Mouse (Mus musculus) thymus, postnatal 10 days (tissue): ENCODE measurements around the gene Tmem213.
A peak's percentile ranks its signal among the peaks of the same experiment; 100 is the strongest.

Experiments used
- DNase-seq, 2 experiments: peaks; one replicate each; pipeline ENCODE4 v3.0.0; 2021; ENCODE audit warnings: low spot score in 2 of 2

Gene Tmem213

GRCm38 (mm10) chr6:38116107-38116770 is 7.2 kb downstream of the Tmem213 start:
- no peak for DNase-seq

- no peak for DNase-seq
These were observed 9.3 kb downstream of the Tmem213 start for GRCm38 (mm10) chr6:38118341-38118740.

GRCm38 (mm10) chr6:38120681-38121371 is 11.8 kb downstream of the Tmem213 start:
- DNase-seq = peak; percentile 5 to 11

GRCm38 (mm10) chr6:38121843-38122242 is 12.8 kb downstream of the Tmem213 start:
- DNase-seq = no peak

- DNase-seq = no peak
These were observed 13.7 kb downstream of the Tmem213 start for GRCm38 (mm10) chr6:38122791-38123190.

- DNase-seq = no peak
These were observed 14.6 kb downstream of the Tmem213 start for GRCm38 (mm10) chr6:38123471-38124206.

- DNase-seq = no peak
These were observed 15.3 kb downstream of the Tmem213 start, which contains the start of gene Atp6v0a4 for GRCm38 (mm10) chr6:38124207-38124835. TSS of gene Atp6v0a4 (minus strand) at chr6:38124586.

GRCm38 (mm10) chr6:38124882-38125281 is 15.8 kb downstream of the Tmem213 start:
- DNase-seq = no peak

- DNase-seq = no peak
These were observed 16.4 kb downstream of the Tmem213 start for GRCm38 (mm10) chr6:38125462-38125861.

GRCm38 (mm10) chr6:38128115-38128514 is 19.1 kb downstream of the Tmem213 start:
- DNase-seq = no peak

GRCm38 (mm10) chr6:38129883-38130282 is 20.8 kb downstream of the Tmem213 start:
- DNase-seq = no peak

- DNase-seq = no peak
These were observed 22.8 kb downstream of the Tmem213 start for GRCm38 (mm10) chr6:38131801-38132231.

GRCm38 (mm10) chr6:38134806-38135559 is 25.9 kb downstream of the Tmem213 start:
- no peak for DNase-seq

- DNase-seq = no peak
These were observed 30.0 kb downstream of the Tmem213 start for GRCm38 (mm10) chr6:38139086-38139485.

- DNase-seq = no peak
These were observed 31.3 kb downstream of the Tmem213 start for GRCm38 (mm10) chr6:38140402-38140801.

GRCm38 (mm10) chr6:38144161-38144998 is 35.3 kb downstream of the Tmem213 start:
- no peak for DNase-seq

GRCm38 (mm10) chr6:38145463-38146065 is 36.5 kb downstream of the Tmem213 start:
- DNase-seq = no peak

- DNase-seq = no peak
These were observed 38.2 kb downstream of the Tmem213 start for GRCm38 (mm10) chr6:38147301-38147700.

GRCm38 (mm10) chr6:38148626-38149025 is 39.6 kb downstream of the Tmem213 start:
- no peak for DNase-seq

- DNase-seq = no peak
These were observed 40.4 kb downstream of the Tmem213 start for GRCm38 (mm10) chr6:38149483-38149882.
